Mouse (Mus musculus): ENCODE results near the gene Hist1h3g. TPM values are rescaled to one million over a fixed set of nuclear protein-coding genes. Genes with fewer than 3 reads are reported as not detected.
A peak's percentile ranks its signal among the peaks of the same experiment; 100 is the strongest.
"Not testable (repeated sequence)": the region's sequence is repeated elsewhere in the genome, so short reads cannot be mapped to it uniquely, and the experiment has no call there.

Gene Hist1h3g
- total RNA-seq, 2 experiments from 2014 or later = 3.6 to 5.7 TPM

DNA sequence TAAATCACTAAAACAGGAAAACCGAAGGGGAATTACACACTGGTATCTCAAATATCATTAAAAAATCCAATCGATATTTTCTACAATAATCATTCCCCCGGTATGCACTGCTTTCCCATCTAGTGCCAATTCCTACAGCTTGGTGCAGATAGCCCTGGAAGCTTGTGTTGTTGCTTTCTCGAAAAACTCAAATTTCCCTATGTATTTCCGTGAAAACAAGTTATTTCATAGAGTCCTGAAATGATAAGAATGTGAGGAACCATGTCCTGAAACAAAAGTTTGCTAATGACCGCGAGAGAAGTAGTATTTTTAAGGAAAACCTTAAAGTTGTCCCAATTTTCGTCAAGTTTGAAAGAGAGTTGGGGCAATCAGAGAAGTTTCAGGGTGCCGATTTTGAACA lies 19.2 kb downstream of the Hist1h3g start:
- DNase-seq (ENCODE audit: extremely low spot score in 1 of 2, low spot score in 1 of 2) = no peak

DNA sequence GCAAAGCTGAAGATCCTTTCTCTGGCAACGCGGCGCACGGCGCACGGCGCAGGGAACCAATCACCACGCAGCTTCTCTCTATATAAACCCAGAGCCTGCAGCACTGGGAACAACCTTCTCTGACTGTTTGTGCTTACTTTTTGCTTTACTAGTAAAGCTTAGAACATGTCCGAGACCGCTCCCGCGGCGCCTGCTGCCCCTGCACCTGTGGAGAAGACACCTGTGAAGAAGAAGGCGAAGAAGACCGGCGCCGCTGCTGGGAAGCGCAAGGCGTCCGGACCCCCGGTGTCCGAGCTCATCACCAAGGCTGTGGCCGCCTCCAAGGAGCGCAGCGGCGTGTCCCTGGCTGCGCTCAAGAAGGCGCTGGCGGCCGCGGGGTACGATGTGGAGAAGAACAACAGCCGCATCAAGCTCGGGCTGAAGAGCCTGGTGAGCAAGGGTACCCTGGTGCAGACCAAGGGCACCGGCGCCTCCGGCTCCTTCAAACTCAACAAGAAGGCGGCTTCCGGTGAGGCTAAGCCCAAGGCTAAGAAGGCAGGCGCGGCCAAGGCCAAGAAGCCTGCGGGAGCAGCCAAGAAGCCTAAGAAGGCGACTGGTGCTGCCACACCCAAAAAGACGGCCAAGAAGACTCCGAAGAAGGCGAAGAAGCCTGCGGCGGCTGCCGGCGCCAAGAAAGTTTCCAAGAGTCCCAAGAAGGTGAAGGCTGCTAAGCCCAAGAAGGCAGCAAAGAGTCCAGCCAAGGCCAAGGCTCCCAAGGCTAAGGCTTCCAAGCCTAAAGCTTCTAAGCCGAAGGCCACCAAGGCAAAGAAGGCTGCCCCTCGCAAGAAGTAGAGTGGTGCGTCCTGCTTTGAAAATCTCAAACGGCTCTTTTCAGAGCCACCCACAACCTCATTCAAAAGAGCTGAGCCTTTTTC lies 20.0 kb downstream of the Hist1h3g start:
- DNase-seq (ENCODE audit: extremely low spot score in 1 of 2, low spot score in 1 of 2) = peak; percentile 62 to 64

DNA sequence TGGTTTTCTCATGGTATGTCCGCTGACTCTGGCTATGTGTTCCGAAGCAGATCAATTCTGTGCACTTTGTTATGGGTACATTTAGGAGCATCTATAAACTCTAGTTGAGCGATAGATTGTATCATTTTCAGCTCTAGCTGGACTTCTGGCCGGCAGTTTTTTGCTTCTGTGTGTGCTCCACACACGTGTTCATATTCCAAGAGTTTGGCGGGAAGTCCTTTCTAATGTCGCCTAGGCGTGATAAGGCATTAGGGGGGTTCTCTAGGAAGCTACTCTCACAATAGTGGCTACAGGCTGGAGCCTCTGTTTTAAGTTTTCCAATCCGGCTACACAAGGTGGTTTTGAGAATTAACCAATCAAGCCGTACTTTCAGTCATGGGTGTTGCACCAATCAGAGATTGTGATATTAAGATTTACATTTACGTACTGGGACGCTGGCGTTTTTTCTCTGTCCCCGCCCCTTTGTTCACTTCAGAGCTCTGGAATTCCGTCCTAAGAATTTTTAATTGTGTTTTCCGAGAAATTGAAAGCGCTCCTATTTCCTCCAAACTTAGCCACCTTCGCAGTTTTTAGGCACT lies 20.7 kb downstream of the Hist1h3g start:
- peak; percentile 32 to 36 for DNase-seq (ENCODE audit: extremely low spot score in 1 of 2, low spot score in 1 of 2)

DNA sequence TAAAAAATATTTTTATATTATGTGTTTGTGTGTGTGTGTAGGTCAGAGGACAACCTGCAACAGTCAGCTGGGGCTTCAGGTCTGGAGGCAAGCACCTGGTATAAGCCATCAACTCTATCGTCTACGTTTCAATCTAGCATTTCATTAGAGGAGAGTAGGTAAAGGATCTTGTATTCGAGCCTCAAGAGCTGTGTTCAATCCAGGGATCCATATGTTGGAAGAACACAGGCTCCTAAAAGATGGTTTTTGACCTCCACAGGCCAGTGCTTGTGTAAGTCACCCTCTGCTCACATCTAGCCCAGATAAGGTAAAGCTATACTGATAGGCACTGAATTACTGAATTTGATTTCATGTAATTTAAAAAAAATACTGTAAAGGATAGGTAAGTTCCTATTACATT lies 21.7 kb downstream of the Hist1h3g start:
- DNase-seq (ENCODE audit: extremely low spot score in 1 of 2, low spot score in 1 of 2) = no peak

DNA sequence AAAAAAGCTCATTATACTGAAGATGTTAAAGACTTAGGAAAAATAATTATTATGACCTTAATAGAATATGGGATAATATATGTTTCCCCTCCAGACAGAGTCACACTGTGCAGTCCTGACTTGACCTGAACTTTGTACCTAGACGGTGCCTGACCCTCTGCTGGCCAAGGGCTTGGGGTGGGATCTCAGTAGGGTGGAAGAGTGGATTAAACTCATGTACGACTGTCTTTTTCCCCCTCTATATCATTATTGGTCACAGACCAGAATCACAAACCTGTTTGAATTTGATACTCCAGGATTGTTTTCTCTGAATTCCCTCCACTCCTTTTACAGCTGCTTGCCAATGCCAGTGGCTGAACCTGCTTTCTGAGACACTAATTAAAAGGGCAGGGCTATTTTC lies 25.5 kb downstream of the Hist1h3g start:
- not testable (repeated sequence) for DNase-seq (ENCODE audit: extremely low spot score in 1 of 2, low spot score in 1 of 2)

DNA sequence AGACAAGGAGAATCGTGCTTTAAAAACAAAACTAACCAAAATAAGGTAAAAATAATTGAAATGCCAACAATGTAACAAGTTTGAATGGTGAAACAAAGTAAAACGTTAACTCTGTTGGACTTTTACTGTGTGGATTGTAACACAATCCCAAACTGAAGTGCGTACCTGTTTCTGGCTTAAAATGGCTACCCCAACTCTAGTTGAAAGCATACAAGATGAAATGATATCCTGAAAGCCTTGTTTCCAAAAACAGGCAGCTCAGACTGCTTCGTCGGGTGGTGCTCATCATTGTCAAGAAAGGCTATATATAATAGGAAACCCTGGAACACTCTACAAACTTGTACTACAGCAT lies 26.3 kb downstream of the Hist1h3g start:
- DNase-seq (ENCODE audit: extremely low spot score in 1 of 2, low spot score in 1 of 2) = not testable (repeated sequence)

DNA sequence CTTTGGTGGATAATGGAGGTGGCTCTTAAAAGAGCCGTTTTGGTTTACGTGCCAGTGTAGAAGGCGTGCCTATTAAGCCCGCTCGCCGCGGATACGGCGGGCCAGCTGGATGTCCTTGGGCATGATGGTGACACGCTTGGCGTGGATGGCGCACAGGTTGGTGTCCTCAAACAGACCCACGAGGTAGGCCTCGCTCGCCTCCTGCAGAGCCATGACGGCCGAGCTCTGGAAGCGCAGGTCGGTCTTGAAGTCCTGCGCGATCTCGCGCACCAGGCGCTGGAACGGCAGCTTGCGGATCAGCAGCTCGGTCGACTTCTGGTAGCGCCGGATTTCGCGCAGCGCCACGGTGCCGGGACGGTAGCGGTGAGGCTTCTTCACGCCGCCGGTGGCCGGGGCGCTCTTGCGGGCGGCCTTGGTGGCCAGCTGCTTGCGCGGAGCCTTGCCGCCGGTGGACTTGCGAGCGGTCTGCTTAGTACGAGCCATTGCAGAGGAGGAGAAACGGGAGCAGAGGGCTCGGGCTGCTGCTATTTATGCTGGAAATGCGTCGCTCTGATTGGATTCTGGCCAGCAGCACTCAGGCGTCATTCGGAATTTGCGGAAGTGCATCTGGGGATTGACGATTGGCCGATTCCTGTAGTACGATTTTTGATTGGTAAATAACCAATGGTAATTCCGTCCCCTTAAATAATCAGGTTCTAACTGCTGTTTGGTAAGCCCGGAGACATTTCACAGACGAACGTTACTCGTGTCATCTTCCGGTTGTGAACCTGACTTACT lies 26.8 kb downstream of the Hist1h3g start, which contains the start of gene Hist1h3e:
TSS of gene Hist1h3e (minus strand) at position 487 of the 777 bp plus-strand sequence.
- peak; percentile 88 to 94 for DNase-seq (ENCODE audit: extremely low spot score in 1 of 2, low spot score in 1 of 2)

DNA sequence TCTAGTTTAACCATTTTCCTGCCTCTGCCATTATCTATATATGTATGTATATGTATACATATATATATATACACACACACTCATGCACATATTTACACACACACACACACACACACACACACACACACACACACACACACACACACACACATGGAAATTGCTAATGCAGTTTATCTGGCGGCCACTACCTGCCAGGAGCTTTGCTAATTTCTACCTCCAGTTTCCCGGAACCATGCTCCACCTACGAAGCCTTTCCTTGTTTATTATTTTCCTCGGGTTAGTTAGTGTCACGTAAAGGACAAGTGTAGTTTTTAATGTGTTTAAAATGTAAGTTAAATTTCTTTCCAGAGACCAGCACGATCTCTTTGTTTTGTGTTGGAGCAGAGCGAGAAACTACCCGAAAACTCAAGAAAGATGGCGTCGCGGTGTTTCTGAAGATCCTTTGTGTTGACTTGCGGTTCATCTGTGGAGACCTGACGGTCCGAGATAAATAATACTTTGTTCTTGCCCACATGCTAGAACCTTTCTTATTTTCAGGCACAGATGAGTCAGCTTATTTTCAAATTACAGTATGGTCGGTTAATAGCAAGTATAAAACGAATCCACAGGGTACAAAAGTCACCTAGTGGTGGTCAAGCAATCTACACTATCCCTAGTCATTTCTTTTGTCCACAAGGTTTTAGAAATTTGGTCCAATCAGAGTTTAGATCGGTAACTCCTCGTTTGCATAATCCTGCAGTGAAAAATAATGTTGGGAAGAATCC lies 27.7 kb downstream of the Hist1h3g start:
- DNase-seq (ENCODE audit: extremely low spot score in 1 of 2, low spot score in 1 of 2) = no peak

DNA sequence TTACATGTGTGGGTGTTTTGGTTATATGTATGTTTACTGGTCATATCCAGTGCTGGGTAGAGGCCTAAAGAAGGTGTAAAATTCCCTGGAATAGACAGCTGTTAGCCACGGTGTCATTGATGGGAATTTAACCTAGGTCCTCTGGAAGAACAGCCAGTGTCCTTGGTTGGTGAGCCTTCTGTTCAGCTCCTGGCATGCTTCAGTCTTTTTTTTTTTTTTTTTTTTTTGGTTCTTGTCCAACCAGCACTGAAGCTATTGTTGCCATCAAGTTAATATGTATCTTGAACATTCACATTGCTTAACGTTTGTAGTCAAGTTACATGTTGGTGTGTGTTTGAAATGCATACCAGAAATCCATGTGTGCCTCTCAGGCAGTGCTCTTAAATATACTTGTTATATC lies 29.3 kb downstream of the Hist1h3g start:
- DNase-seq (ENCODE audit: extremely low spot score in 1 of 2, low spot score in 1 of 2) = no peak

DNA sequence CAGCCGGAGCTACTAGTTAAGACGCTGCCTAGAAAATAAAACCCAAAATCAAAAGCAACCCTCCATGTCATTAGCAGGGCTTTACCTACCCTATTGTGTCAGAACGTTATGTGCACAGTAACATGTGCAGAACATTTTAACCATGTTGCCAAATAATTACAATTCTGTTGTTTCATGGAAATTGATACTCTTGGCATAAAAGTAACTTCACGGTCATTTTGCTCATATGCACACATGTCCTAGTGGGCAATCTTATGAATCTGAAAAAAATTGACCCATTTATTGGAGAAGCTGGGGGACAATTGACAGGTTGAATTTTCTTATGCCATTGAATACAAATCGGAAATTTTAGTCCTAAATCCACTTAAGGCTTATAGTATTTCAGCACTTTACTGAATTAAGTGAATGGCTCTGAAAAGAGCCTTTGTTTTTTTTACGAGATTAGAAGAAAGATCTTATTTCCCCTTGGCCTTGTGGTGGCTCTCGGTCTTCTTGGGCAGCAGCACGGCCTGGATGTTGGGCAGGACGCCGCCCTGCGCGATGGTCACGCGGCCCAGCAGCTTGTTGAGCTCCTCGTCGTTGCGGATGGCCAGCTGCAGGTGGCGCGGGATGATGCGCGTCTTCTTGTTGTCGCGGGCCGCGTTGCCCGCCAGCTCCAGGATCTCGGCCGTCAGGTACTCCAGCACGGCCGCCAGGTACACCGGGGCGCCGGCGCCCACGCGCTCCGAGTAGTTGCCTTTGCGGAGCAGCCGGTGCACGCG lies 35.2 kb downstream of the Hist1h3g start:
- DNase-seq (ENCODE audit: extremely low spot score in 1 of 2, low spot score in 1 of 2) = not testable (repeated sequence)

DNA sequence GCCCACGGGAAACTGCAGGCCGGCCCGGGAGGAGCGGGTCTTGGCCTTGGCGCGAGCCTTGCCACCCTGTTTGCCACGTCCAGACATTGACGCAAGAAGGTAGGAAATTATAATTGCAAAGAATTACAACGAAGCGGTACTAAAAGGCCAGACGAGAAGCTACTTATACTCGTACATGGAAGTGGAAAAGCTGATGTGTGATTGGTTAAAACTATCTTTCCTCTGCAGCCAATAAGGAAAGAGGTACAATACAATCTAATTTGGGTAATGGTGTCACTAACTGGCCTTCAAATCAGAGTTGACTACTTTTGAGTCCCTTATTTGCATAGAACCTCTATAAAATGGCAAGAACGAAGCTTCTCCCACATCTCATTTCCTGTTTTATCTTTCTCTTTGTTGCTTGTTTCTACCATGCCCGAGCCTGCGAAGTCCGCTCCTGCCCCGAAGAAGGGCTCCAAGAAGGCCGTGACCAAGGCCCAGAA lies 35.8 kb downstream of the Hist1h3g start, which contains the start of the genes Hist1h2ae and Hist1h2bg:
TSS of gene Hist1h2ae (minus strand) at position 199 of the 482 bp plus-strand sequence.
TSS of gene Hist1h2bg (plus strand) at position 375 of the 482 bp plus-strand sequence.
- peak; percentile 43 to 69 for DNase-seq (ENCODE audit: extremely low spot score in 1 of 2, low spot score in 1 of 2)

DNA sequence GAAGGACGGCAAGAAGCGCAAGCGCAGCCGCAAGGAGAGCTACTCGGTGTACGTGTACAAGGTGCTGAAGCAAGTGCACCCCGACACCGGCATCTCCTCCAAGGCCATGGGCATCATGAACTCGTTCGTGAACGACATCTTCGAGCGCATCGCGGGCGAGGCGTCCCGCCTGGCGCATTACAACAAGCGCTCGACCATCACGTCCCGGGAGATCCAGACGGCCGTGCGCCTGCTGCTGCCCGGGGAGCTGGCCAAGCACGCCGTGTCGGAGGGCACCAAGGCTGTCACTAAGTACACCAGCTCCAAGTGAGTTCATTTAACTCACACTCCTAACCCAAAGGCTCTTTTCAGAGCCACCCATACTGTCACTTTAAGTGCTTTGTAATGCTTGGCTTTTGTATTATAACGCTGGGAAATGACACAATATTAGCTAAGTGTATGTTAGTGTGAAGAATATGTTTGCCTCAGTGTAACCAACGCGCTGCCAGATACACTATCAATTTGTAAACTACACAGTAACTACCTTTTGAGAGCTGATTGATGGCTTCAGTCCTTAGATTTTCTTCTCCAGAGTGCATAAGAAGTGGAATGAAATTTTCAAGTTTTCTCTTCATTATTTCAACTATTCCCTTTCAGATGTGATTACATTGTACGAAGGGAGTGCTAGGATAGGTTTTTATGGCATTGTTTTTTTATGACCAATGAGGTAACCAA lies 36.4 kb downstream of the Hist1h3g start:
- DNase-seq (ENCODE audit: extremely low spot score in 1 of 2, low spot score in 1 of 2) = not testable (repeated sequence)

DNA sequence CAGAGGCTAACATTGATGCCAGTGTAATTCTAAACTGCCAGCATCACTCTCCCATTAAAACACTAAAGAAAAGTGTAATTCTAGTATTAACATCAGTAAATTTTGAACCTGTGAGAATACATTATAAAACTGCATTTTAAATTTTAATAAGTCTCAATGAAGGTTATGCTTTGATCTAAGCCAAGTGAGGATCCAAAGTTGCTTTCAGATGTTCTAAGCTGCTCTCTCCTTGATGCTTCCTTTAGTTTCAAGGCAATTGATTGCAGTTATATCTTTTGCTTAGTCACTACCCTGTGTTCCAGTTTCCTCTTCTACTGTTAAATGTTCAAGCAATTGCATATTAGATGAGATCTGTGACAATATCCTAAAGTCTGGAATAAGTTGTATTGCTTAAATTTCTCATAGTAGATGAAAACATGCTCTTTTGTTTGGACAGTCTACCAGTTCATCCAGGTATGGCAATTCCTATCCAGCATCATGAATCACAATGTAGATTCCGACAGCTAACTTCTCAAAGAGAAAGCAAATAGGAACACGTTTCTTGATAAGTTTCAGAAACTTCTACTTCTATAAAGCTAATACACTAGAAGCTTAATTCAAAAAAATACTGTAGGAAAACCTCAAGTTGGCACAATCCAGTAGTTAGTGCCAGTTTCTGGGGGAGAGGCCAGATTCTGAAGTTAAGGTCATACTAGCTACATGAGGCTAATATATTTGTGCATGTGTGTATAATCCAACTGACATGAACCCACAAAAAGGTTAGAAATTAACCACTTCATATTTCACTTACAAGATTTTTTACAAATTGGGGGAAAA lies 37.2 kb downstream of the Hist1h3g start:
- DNase-seq (ENCODE audit: extremely low spot score in 1 of 2, low spot score in 1 of 2) = no peak

DNA sequence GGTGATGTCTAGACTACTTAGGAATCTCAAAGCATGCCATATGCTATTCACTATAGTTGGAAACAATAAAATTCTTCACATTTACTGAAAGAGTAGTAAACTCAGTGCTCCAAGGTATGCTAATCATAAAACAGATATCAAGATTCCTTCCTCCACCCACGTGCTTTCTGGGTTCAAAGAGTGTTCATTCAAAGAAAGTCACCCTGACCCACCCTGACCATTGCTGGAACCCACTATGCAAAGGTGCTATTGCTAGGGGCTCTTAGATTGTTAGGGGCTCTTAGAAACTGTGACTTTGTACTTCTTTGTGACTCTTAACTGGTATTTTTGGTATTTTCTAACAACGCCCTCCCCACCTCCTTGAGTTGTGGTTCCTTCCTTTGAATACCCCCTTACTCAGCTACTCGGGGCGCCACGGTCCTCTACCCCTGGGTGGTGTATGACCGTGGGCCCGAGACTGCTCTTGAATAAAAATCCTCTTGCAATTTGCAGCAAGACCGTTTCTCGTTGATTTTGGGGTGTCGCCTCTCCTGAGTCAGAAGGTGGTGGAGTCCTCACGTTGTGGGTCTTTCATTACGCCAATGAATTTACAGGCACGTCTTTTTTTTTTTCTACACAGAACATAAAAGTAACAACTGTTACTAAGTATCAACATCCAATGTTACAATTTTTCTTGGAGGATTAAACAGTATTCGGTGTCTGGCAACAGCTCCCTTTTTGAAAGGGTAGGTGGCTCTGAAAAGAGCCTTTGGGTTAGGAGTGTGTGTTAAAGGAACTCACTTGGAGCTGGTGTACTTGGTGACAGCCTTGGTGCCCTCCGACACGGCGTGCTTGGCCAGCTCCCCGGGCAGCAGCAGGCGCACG lies 38.0 kb downstream of the Hist1h3g start:
- not testable (repeated sequence) for DNase-seq (ENCODE audit: extremely low spot score in 1 of 2, low spot score in 1 of 2)

DNA sequence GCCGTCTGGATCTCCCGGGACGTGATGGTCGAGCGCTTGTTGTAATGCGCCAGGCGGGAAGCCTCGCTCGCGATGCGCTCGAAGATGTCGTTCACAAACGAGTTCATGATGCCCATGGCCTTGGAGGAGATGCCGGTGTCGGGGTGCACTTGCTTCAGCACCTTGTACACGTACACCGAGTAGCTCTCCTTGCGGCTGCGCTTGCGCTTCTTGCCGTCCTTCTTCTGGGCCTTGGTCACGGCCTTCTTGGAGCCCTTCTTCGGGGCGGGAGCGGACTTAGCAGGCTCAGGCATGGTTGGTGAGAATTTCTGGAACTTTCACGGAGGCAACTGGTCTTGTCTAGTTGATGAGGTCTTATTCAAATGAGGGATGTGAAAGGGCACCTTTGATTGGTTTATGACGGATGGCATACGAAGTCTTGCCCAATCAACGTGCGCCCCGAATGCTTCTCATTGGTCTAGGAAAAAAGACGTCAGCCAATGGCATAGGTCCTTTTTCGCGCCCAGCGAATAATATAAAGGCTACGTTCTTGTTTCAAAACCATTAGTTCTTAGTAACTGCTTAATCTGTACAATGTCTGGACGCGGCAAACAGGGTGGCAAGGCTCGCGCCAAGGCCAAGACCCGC lies 38.8 kb downstream of the Hist1h3g start, which contains the start of the genes Hist1h2bf and Hist1h2ad:
TSS of gene Hist1h2bf (minus strand) at position 299 of the 627 bp plus-strand sequence.
TSS of gene Hist1h2ad (plus strand) at position 484 of the 627 bp plus-strand sequence.
- DNase-seq (ENCODE audit: extremely low spot score in 1 of 2, low spot score in 1 of 2) = peak; percentile 73 to 75

DNA sequence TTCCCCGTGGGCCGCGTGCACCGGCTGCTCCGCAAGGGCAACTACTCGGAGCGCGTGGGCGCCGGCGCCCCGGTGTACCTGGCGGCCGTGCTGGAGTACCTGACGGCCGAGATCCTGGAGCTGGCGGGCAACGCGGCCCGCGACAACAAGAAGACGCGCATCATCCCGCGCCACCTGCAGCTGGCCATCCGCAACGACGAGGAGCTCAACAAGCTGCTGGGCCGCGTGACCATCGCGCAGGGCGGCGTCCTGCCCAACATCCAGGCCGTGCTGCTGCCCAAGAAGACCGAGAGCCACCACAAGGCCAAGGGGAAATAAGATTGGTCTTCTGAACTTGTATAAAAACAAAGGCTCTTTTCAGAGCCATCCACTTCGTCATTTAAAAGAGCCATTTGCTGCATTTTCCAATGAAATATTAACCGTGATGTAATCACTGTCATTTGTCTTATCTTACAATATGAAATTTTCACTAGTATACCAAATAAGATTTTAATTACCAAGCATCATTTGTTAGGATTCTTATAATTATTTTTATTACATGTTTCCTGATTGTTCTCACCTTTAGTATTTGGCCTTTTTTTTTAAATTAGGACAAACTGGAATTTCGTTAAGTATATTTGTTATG lies 39.4 kb downstream of the Hist1h3g start:
- DNase-seq (ENCODE audit: extremely low spot score in 1 of 2, low spot score in 1 of 2) = not testable (repeated sequence)

Measured in layer of hippocampus, postnatal 25 days (tissue).